Mouse (Mus musculus) cerebellum, adult 2 months (tissue): ENCODE measurements around the gene Plxna3.

Experiments
- CTCF ChIP-seq: fragments of 200-500 bp; IDR thresholded peaks from 2 replicates; pipeline ENCODE4 v1.5.1; 2011; ENCODE audit warnings: low read depth, mild to moderate bottlenecking, control low read depth, low read length, moderate library complexity, borderline replicate concordance; ENCODE audit not compliant: insufficient read depth
- POLR2A ChIP-seq: fragments of 200-500 bp; IDR thresholded peaks from 2 replicates; pipeline ENCODE4 v1.6.1; 2011; ENCODE audit warnings: low read length, control low read depth, borderline replicate concordance; ENCODE audit not compliant: insufficient read depth

DNA sequence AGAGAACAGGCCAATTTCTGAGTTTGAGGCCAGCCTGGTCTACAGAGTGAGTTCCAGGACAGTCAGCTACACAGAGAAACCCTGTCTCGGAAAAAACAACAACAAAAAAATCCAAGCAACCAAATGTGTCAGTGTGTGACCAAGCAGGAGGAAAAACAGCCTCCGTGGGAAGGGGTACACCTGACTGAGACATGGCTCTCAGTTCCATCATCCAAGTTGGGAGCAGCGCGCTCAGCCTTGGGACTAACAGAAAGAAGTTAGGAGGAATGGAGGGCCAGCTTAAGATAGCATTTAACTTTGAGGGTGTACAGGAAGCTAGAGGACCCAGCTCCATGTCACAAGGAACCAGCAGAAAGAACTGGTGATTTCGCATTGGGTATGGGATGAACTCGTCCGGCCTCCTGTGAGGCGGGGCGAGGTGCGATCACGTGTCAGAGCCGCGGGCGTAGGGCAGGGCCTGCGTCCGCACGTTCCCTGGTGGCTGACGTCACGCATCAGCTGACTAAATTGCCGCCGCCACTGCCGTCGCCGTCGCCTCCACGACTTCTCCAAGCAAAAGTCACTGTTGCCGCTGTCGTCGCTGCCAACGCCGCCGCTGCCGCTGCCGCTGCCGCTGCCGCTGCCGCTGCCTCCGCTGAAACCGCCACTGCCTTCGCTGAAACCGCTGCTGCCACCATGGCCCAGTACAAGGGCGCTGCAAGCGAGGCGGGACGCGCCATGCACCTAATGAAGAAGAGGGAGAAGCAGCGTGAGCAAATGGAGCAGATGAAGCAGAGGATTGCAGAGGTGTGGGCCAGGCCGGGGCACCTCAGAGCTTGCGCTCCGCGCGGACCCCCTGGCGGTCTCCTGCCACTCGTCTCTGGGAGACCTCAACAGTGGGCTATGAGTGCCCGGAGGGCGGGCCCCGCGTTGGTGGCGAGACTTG is 16.1 kb upstream of the Plxna3 start, which contains the start of gene Fam50a:
- TF ChIP-seq CTCF (no peak), POLR2A (peak; percentile 54; the same call in 1 of the 2 replicates)
